Mouse (Mus musculus) 416B (cell line): Measurements from ENCODE around the gene Ssh2.
A peak's percentile ranks its signal among the peaks of the same experiment; 100 is the strongest.

Experiments used
- DNase-seq: peaks from one replicate; pipeline ENCODE4 v3.0.0; 2011; ENCODE audit warnings: low read depth

Ssh2 gene

GRCm38 (mm10) chr11:77215951-77216760, at the start of gene Ssh2:
Ssh2 (plus strand) TSS chr11:77216287.
- DNase-seq: peak; percentile 88

GRCm38 (mm10) chr11:77173731-77174130, 42.4 kb upstream of the Ssh2 start:
- no peak for DNase-seq

GRCm38 (mm10) chr11:77174531-77174930, 41.6 kb upstream of the Ssh2 start:
- no peak for DNase-seq

GRCm38 (mm10) chr11:77179771-77180170, 36.3 kb upstream of the Ssh2 start:
- no peak for DNase-seq

- no peak for DNase-seq
Observed at GRCm38 (mm10) chr11:77180886-77181285, 35.2 kb upstream of the Ssh2 start.

GRCm38 (mm10) chr11:77181528-77181927, 34.6 kb upstream of the Ssh2 start:
- DNase-seq: no peak

- no peak for DNase-seq
Observed at GRCm38 (mm10) chr11:77182041-77182440, 34.0 kb upstream of the Ssh2 start.

- no peak for DNase-seq
Observed at GRCm38 (mm10) chr11:77182616-77183015, 33.5 kb upstream of the Ssh2 start.

- peak; percentile 90 for DNase-seq
Observed at GRCm38 (mm10) chr11:77184926-77185325, 31.2 kb upstream of the Ssh2 start.

GRCm38 (mm10) chr11:77188868-77189267, 27.2 kb upstream of the Ssh2 start, which contains the start of gene Efcab5:
Efcab5 (minus strand) TSS chr11:77188968.
- DNase-seq: no peak

- DNase-seq: no peak
Observed at GRCm38 (mm10) chr11:77193410-77193809, 22.7 kb upstream of the Ssh2 start.

- no peak for DNase-seq
Observed at GRCm38 (mm10) chr11:77193941-77194553, 22.0 kb upstream of the Ssh2 start.

- no peak for DNase-seq
Observed at GRCm38 (mm10) chr11:77194762-77195161, 21.3 kb upstream of the Ssh2 start.

GRCm38 (mm10) chr11:77195360-77196109, 20.6 kb upstream of the Ssh2 start:
- no peak for DNase-seq

- DNase-seq: peak; percentile 84
Observed at GRCm38 (mm10) chr11:77196181-77197143, 19.6 kb upstream of the Ssh2 start.

GRCm38 (mm10) chr11:77199636-77200035, 16.5 kb upstream of the Ssh2 start:
- no peak for DNase-seq

GRCm38 (mm10) chr11:77200703-77201102, 15.4 kb upstream of the Ssh2 start:
- DNase-seq: peak; percentile 43

- peak; percentile 74 for DNase-seq
Observed at GRCm38 (mm10) chr11:77214142-77214692, 1.9 kb upstream of the Ssh2 start.

GRCm38 (mm10) chr11:77214755-77215154, 1.3 kb upstream of the Ssh2 start:
- DNase-seq: peak; percentile 96

- peak; percentile 50 for DNase-seq
Observed at GRCm38 (mm10) chr11:77215483-77215882, 604 bp upstream of the Ssh2 start.

GRCm38 (mm10) chr11:77216761-77217130, 659 bp downstream of the Ssh2 start:
- DNase-seq: peak; percentile 82
